Mouse (Mus musculus): ENCODE results near the gene Olfr930. TPM values are rescaled to one million over a fixed set of nuclear protein-coding genes. Genes with fewer than 3 reads are reported as not detected.
A peak's percentile ranks its signal among the peaks of the same experiment; 100 is the strongest.

Olfr930 gene
- not detected in 2 replicates for polyA plus RNA-seq (2015; fragmentation: Nextera tagmentation; extraction: Ambion mirVana)

GRCm38 (mm10) chr9:38929509-38929908 lies at the start of gene Olfr930:
TSS of gene Olfr930 (plus strand) at chr9:38929809.
- no peaks in the 10 kb centered on the region for H3K4me1 ChIP-seq (ENCODE audit: insufficient read depth, low read length)
- H3K9me3 ChIP-seq (ENCODE audit: low read length), result no peaks in the 10 kb centered on the region
- H3K27me3 ChIP-seq (ENCODE audit: insufficient read depth, low read length), result no peaks in the 10 kb centered on the region
- no peaks in the 10 kb centered on the region for H3K36me3 ChIP-seq (ENCODE audit: insufficient read depth, low read length)
- no peak within 1 kb of the TSS for H3K4me3 ChIP-seq (ENCODE audit: low read length)
- H3K4me2 ChIP-seq (replicated peaks; ENCODE audit: low read depth, low read length), result no peak within 1 kb of the TSS
- H3K9ac ChIP-seq (replicated peaks; ENCODE audit: low read length), result no peak within 1 kb of the TSS
- no peak for ATAC-seq (ENCODE audit: low FRiP score, low TSS enrichment)
- H3K27ac ChIP-seq (ENCODE audit: low read length), result no peak within 1 kb of the TSS

GRCm38 (mm10) chr9:38953401-38954123 lies 24.0 kb downstream of the Olfr930 start:
- no peaks in the 10 kb centered on the region for H3K36me3 ChIP-seq (ENCODE audit: insufficient read depth, low read length)
- no peak for ATAC-seq (ENCODE audit: low FRiP score, low TSS enrichment)
- no peaks in the 10 kb centered on the region for H3K9me3 ChIP-seq (ENCODE audit: low read length)
- H3K4me3 ChIP-seq (ENCODE audit: low read length), result 0 out of 2 replicates have a peak overlapping the region, but pooled peaks have one; percentile 3
- H3K4me2 ChIP-seq (replicated peaks; ENCODE audit: low read depth, low read length), result no peak overlapping the region
- no peaks in the 10 kb centered on the region for H3K4me1 ChIP-seq (ENCODE audit: insufficient read depth, low read length)
- H3K27ac ChIP-seq (ENCODE audit: low read length), result no peak overlapping the region
- WGBS, result 34% methylated on average over 6 of the region's 7 CpGs
- no peak overlapping the region for H3K9ac ChIP-seq (replicated peaks; ENCODE audit: low read length)
- H3K27me3 ChIP-seq (ENCODE audit: insufficient read depth, low read length), result no peaks in the 10 kb centered on the region

DNA sequence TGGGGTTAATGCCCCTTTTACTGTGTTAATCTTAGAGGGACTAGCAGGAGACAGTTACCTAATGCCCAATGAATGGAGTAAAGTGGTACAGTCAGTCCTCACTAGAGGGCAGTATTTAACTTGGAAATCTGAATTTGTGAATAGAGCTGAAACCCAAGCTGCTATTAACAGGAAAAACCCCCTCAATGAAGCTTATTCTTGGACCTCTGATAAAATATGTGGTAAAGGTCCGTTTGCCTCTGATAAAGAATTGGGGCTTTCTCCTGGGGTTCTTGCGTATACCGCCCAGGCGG lies 24.5 kb downstream of the Olfr930 start:
- no peak overlapping the region for H3K4me3 ChIP-seq (ENCODE audit: low read length)
- no peak overlapping the region for H3K4me2 ChIP-seq (replicated peaks; ENCODE audit: low read depth, low read length)
- H3K4me1 ChIP-seq (ENCODE audit: insufficient read depth, low read length), result no peaks in the 10 kb centered on the region
- no peak overlapping the region for H3K27ac ChIP-seq (ENCODE audit: low read length)
- H3K27me3 ChIP-seq (ENCODE audit: insufficient read depth, low read length), result no peaks in the 10 kb centered on the region
- 77% methylated on average over 4 of the region's 4 CpGs for WGBS
- ATAC-seq (ENCODE audit: low FRiP score, low TSS enrichment), result no peak
- H3K36me3 ChIP-seq (ENCODE audit: insufficient read depth, low read length), result no peaks in the 10 kb centered on the region
- no peak overlapping the region for H3K9ac ChIP-seq (replicated peaks; ENCODE audit: low read length)
- no peaks in the 10 kb centered on the region for H3K9me3 ChIP-seq (ENCODE audit: low read length)

DNA sequence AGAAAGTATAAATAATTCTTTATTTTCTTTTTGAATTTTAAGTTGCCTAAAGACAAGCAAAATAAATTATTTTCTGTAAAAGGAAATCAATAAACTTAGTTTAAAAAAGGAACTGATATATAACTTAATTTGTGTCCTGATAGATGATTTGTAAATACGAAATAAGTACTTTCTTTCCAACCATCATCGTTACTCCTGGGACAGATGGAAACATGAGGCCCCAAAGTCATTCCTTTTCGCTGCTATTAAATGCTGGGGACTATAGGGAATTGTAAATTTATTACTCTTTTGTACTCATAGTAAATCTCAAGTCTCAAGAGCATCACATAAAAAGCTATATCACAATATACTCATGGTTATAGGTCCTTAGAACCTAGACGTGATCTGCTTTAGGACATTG lies 42.4 kb downstream of the Olfr930 start, which contains the start of gene Olfr933:
Olfr933 (plus strand) TSS at position 301 of the 400 bp plus-strand sequence.
- Histone ChIP-seq H3K36me3 (ENCODE audit: insufficient read depth, low read length) (no peaks in the 10 kb centered on the region), H3K27ac (ENCODE audit: low read length) (no peak within 1 kb of the TSS), H3K4me1 (ENCODE audit: insufficient read depth, low read length) (no peaks in the 10 kb centered on the region), H3K4me2 (replicated peaks; ENCODE audit: low read depth, low read length) (no peak within 1 kb of the TSS), H3K9ac (replicated peaks; ENCODE audit: low read length) (no peak within 1 kb of the TSS), H3K4me3 (ENCODE audit: low read length) (no peak within 1 kb of the TSS), H3K9me3 (ENCODE audit: low read length) (no peaks in the 10 kb centered on the region), H3K27me3 (ENCODE audit: insufficient read depth, low read length) (no peaks in the 10 kb centered on the region)
- 68% methylated on average over 4 of the region's 4 CpGs for WGBS
- no peak for ATAC-seq (ENCODE audit: low FRiP score, low TSS enrichment)

Other genes starting within 250 kb of the Olfr930 start
- gene Olfr919, start 226.1 kb upstream of the Olfr930 start, polyA plus RNA-seq (2015; fragmentation: Nextera tagmentation; extraction: Ambion mirVana), result not detected in 2 replicates
- 21.0 and 22.9 TPM in 2 replicates for gene Vwa5a, start 211.5 kb upstream of the Olfr930 start, polyA plus RNA-seq (2015; fragmentation: Nextera tagmentation; extraction: Ambion mirVana)
- 0.08 TPM in 1 of 2 replicates, not detected in the other for gene Olfr920, start 177.5 kb upstream of the Olfr930 start, polyA plus RNA-seq (2015; fragmentation: Nextera tagmentation; extraction: Ambion mirVana)
- not detected in 2 replicates for gene Olfr921, start 156.7 kb upstream of the Olfr930 start, polyA plus RNA-seq (2015; fragmentation: Nextera tagmentation; extraction: Ambion mirVana)
- gene Olfr922, start 115.2 kb upstream of the Olfr930 start, polyA plus RNA-seq (2015; fragmentation: Nextera tagmentation; extraction: Ambion mirVana), result not detected in 2 replicates
- gene Olfr923, start 103.3 kb upstream of the Olfr930 start, polyA plus RNA-seq (2015; fragmentation: Nextera tagmentation; extraction: Ambion mirVana), result not detected in 2 replicates
- gene Olfr924, start 85.4 kb upstream of the Olfr930 start, polyA plus RNA-seq (2015; fragmentation: Nextera tagmentation; extraction: Ambion mirVana), result not detected in 2 replicates
- gene Olfr26, start 74.7 kb upstream of the Olfr930 start, polyA plus RNA-seq (2015; fragmentation: Nextera tagmentation; extraction: Ambion mirVana), result not detected in 2 replicates
- gene Olfr926, start 52.7 kb upstream of the Olfr930 start, polyA plus RNA-seq (2015; fragmentation: Nextera tagmentation; extraction: Ambion mirVana), result not detected in 2 replicates
- gene Olfr933, start 42.5 kb downstream of the Olfr930 start, polyA plus RNA-seq (2015; fragmentation: Nextera tagmentation; extraction: Ambion mirVana), result not detected in 2 replicates
- not detected in 2 replicates for gene Olfr934, start 58.5 kb downstream of the Olfr930 start, polyA plus RNA-seq (2015; fragmentation: Nextera tagmentation; extraction: Ambion mirVana)
- not detected in 2 replicates for gene Olfr935, start 69.9 kb downstream of the Olfr930 start, polyA plus RNA-seq (2015; fragmentation: Nextera tagmentation; extraction: Ambion mirVana)
- gene Olfr146, start 93.6 kb downstream of the Olfr930 start, polyA plus RNA-seq (2015; fragmentation: Nextera tagmentation; extraction: Ambion mirVana), result not detected in 2 replicates
- gene Olfr937, start 135.1 kb downstream of the Olfr930 start, polyA plus RNA-seq (2015; fragmentation: Nextera tagmentation; extraction: Ambion mirVana), result not detected in 2 replicates
- gene Olfr938, start 149.1 kb downstream of the Olfr930 start, polyA plus RNA-seq (2015; fragmentation: Nextera tagmentation; extraction: Ambion mirVana), result not detected in 2 replicates
- not detected in 2 replicates for gene Olfr27, start 198.3 kb downstream of the Olfr930 start, polyA plus RNA-seq (2015; fragmentation: Nextera tagmentation; extraction: Ambion mirVana)
- gene Olfr943, start 236.5 kb downstream of the Olfr930 start, polyA plus RNA-seq (2015; fragmentation: Nextera tagmentation; extraction: Ambion mirVana), result not detected in 2 replicates

Measured in kidney, embryonic 16.5 days (tissue).